Mouse (Mus musculus) ES-Bruce4 (cell line): ENCODE data around the gene Cyp4a10. TPM values are rescaled to one million over a fixed set of nuclear protein-coding genes. Genes with fewer than 3 reads are reported as not detected.

Source experiments
- H3K27ac ChIP-seq: 2 replicates; pipeline ENCODE4 v1.5.1; 2012; ENCODE audit warnings: low read length, inconsistent platforms; ENCODE audit not compliant: insufficient read depth
- H3K27me3 ChIP-seq: 2 replicates; pipeline ENCODE4 v1.6.1; 2012; ENCODE audit warnings: mild to moderate bottlenecking, low read length, inconsistent platforms; ENCODE audit not compliant: control insufficient read depth, poor library complexity, insufficient read depth, severe bottlenecking
- H3K36me3 ChIP-seq: 2 replicates; pipeline ENCODE4 v1.6.1; 2012; ENCODE audit warnings: inconsistent platforms, mild to moderate bottlenecking, low read length, moderate library complexity; ENCODE audit not compliant: control insufficient read depth, poor library complexity, insufficient read depth, severe bottlenecking
- H3K4me1 ChIP-seq: one replicate; pipeline ENCODE4 v1.8.1; 2011; ENCODE audit warnings: low read length; ENCODE audit not compliant: control insufficient read depth, insufficient read depth
- H3K4me3 ChIP-seq: 2 replicates; pipeline ENCODE4 v1.5.1; 2011; ENCODE audit warnings: low read depth, mild to moderate bottlenecking, low read length
- H3K9ac ChIP-seq: 2 replicates; pipeline ENCODE4 v1.6.1; 2012; ENCODE audit warnings: low read depth, mild to moderate bottlenecking, inconsistent platforms; ENCODE audit not compliant: poor library complexity, severe bottlenecking
- H3K9me3 ChIP-seq: replicated peaks from 2 replicates; pipeline ENCODE4 v1.6.1; 2012; ENCODE audit warnings: mild to moderate bottlenecking, low read length, inconsistent platforms; ENCODE audit not compliant: control insufficient read depth, poor library complexity, insufficient read depth, severe bottlenecking
- CTCF ChIP-seq: IDR thresholded peaks from one replicate; pipeline ENCODE4 v1.8.1; 2011; ENCODE audit warnings: low read depth, low read length
- EP300 ChIP-seq: IDR thresholded peaks from 2 replicates; pipeline ENCODE4 v1.6.1; 2011; ENCODE audit warnings: low read depth, low read length; ENCODE audit not compliant: insufficient read depth
- POLR2A ChIP-seq: IDR thresholded peaks from one replicate; pipeline ENCODE4 v1.8.1; 2011; ENCODE audit warnings: low read length; ENCODE audit not compliant: insufficient read depth
- polyA plus RNA-seq: library from polyadenylated mRNA; stranded (reverse); fragments of >200 nt; gene quantifications from 2 replicates; pipeline ENCODE4 v1.2.4, GENCODE M21; 2011; ENCODE audit warnings: low read depth; ENCODE audit not compliant: missing spikeins, insufficient read depth, insufficient read length

Gene Cyp4a10
- polyA plus RNA-seq, 1 experiment, result not detected

DNA sequence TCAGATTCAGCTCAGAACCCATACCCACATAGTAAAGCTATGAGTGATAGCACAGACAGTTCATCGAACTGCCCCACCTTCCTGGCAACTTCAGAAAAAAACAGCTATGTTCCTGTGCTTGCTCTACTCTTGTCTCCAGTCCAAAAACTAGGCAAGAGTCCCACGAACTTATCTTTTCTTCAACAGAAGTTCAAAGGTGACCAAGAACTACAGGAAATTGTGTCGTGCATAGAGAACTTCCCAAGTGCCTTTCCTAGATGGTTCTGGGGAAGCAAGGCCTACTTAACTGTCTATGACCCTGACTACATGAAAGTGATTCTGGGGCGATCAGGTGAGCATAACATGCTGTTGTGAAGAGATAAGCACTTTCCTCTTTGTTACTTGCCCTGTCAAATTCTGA lies 1.4 kb downstream of the Cyp4a10 start:
- Histone ChIP-seq H3K4me1 (no peaks in the 10 kb centered on the region), H3K9ac (no peak overlapping the region), H3K9me3 (0 out of 2 replicates have a peak, but pooled peaks cover 3% of the 10 kb centered on the region), H3K27ac (no peak overlapping the region), H3K36me3 (no peaks in the 10 kb centered on the region), H3K4me3 (no peak overlapping the region), H3K27me3 (no peaks in the 10 kb centered on the region)
- TF ChIP-seq POLR2A (no peak), CTCF (no peak), EP300 (no peak)

DNA sequence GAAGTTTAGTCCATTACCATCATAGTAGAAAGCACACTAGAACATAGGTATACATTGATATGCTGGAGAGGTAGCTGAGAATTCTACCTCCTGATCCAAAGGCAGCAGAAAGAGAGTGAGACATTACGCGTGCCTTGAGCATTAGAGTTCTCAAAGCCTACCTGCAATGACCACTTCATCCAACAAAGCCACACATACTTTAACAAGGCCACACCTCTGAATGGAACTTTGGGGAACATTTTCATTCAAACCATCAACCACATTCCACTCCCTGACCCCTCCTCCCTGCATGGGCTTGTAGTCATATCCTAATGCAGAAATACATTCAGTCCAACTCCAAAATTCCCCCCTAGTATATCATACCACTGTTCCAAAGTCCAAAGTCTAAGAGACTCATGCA lies 3.7 kb downstream of the Cyp4a10 start:
- H3K4me3 ChIP-seq, result no peak overlapping the region
- no peaks in the 10 kb centered on the region for H3K36me3 ChIP-seq

DNA sequence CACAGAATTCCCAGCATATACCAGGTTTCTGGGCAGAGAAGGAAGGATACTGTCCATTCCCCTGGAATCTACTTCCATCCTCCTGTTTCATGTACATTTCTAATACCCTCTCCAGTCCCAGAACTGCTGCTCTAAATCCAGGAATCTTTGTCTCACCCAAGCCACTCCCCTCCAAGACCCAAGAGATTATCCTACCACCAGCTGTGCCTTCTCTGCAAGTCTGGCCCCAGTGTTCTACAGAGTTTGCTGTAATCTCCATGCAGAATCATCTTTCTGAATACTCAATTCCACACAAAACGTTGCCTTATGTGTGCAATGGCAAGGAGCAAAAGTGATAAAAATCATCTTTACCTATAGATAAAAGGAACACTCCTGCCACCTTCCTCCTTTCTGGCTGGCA lies 27.0 kb downstream of the Cyp4a10 start:
- Histone ChIP-seq H3K4me1 (no peaks in the 10 kb centered on the region), H3K36me3 (no peaks in the 10 kb centered on the region), H3K9me3 (no peaks in the 10 kb centered on the region; the same call in none of the 2 replicates), H3K27me3 (no peaks in the 10 kb centered on the region), H3K4me3 (no peak overlapping the region), H3K27ac (no peak overlapping the region), H3K9ac (no peak overlapping the region)
- TF ChIP-seq EP300 (no peak), CTCF (no peak), POLR2A (no peak)

More for the DNA sequence above, 3.7 kb downstream of the Cyp4a10 start:
- Histone ChIP-seq H3K9me3 (0 out of 2 replicates have a peak, but pooled peaks cover 3% of the 10 kb centered on the region), H3K27ac (no peak overlapping the region), H3K4me1 (no peaks in the 10 kb centered on the region), H3K9ac (no peak overlapping the region), H3K27me3 (no peaks in the 10 kb centered on the region)
- TF ChIP-seq POLR2A (no peak), EP300 (no peak), CTCF (no peak)

DNA sequence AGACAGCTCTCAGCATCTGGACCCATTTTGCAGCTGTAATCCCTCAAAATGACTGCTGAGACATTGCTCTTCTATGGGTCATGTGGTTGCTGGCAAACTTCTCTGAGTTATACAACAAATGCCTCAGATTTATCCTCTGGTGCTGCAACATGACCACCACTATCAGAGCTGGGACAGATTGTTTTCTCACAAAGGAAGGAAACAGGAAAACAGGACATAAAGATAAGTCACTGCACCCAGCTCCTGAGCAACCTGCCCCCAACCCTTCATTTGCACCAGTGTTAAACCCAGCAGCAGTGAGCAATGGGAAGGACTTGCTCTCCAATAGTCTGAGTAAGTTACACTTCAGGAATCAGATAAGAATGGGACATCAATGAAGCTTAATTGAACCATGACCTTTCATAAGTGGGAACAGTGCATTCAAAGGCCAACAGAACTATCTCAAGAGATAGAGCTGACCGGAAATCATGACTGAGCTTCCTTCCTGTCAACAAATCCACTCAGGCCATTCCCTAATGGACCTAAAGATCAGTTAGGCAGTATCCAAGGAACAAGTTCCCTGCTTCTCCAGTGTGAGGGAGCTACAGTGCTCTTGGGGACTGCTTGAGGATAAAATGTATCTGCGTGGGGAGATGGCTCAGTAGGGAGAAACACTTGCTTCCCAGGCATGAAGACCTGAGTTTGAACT lies 28.2 kb downstream of the Cyp4a10 start:
- no peaks in the 10 kb centered on the region for H3K4me1 ChIP-seq
- H3K4me3 ChIP-seq, result no peak overlapping the region

DNA sequence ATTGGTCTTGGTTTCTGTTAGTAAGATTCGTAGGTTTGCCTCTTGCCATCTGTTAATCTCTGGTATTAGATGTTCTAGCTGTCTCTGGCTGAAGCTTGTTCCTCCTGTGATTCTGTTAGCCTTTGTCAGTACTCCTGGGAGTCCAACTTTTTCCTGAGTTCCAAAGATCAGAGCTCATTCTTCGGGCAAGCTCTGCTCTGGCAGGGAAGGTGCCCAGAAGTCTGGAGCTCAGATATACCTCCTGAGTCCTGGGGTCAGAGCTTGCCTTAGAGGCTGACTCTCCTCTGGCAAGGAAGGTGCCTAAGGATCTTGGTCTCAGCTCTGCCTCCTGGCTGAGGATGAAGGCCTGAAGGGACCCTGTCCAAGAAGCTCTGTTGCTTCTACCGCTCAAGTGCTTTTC lies 34.7 kb downstream of the Cyp4a10 start:
- Histone ChIP-seq H3K36me3 (no peaks in the 10 kb centered on the region), H3K9ac (no peak overlapping the region), H3K9me3 (0 out of 2 replicates have a peak, but pooled peaks cover 3% of the 10 kb centered on the region), H3K4me1 (no peaks in the 10 kb centered on the region), H3K27ac (no peak overlapping the region), H3K4me3 (no peak overlapping the region), H3K27me3 (no peaks in the 10 kb centered on the region)
- no peak for TF ChIP-seq POLR2A
- TF ChIP-seq CTCF, result no peak
- no peak for TF ChIP-seq EP300

More for the DNA sequence above, 28.2 kb downstream of the Cyp4a10 start:
- Histone ChIP-seq H3K9me3 (no peaks in the 10 kb centered on the region; the same call in none of the 2 replicates), H3K27me3 (no peaks in the 10 kb centered on the region), H3K9ac (no peak overlapping the region), H3K36me3 (no peaks in the 10 kb centered on the region), H3K27ac (no peak overlapping the region)
- no peak for TF ChIP-seq EP300
- no peak for TF ChIP-seq CTCF
- TF ChIP-seq POLR2A, result no peak

DNA sequence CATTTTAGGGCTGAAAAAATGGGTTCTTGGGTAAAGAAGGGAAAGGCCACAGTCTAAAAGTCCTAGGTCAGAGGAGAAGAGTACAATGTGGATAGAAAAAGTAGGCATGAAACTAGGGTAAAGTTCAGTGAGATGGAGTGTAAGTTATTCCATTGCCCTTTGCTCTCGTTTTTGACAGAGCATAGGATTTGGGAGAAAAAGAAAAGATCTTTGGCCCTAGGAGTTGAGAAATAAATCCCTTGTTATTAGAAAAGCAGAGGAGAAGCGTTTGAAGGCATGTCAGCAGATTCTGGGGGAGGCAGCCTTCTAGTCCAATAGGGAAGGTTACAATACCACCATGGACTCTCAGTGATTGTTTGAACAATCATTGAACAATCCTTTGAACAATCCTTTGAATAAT lies 37.4 kb downstream of the Cyp4a10 start:
- Histone ChIP-seq H3K9ac (no peak overlapping the region), H3K4me3 (no peak overlapping the region), H3K27ac (no peak overlapping the region), H3K4me1 (peaks cover 3% of the 10 kb centered on the region), H3K36me3 (no peaks in the 10 kb centered on the region), H3K9me3 (0 out of 2 replicates have a peak, but pooled peaks cover 3% of the 10 kb centered on the region), H3K27me3 (no peaks in the 10 kb centered on the region)
- TF ChIP-seq CTCF, result no peak
- no peak for TF ChIP-seq EP300
- no peak for TF ChIP-seq POLR2A
